Mouse (Mus musculus) hindbrain, postnatal 0 days (tissue): ENCODE data around the gene Hoxc8. TPM values are rescaled to one million over a fixed set of nuclear protein-coding genes. Genes with fewer than 3 reads are reported as not detected.

Experiments
- ATAC-seq: fragments of 200-750 bp; cut with Nextera tagmentation; 2 replicates; pipeline ENCODE4 v1.8.0; 2017; ENCODE audit warnings: mild to moderate bottlenecking, moderate TSS enrichment, moderate library complexity
- DNase-seq: peaks from one replicate; pipeline ENCODE4 v3.0.0-alpha.2; 2015; ENCODE audit warnings: low spot score
- H3K27ac ChIP-seq: fragments of 300-500 bp; sonication (generic); 2 replicates; pipeline ENCODE4 v1.5.1; 2014; ENCODE audit warnings: mild to moderate bottlenecking
- H3K27me3 ChIP-seq: fragments of 300-500 bp; sonication (generic); 2 replicates; pipeline ENCODE4 v1.6.1; 2014; ENCODE audit warnings: low read length, mixed read lengths; ENCODE audit not compliant: insufficient read depth
- H3K36me3 ChIP-seq: fragments of 300-500 bp; sonication (generic); 2 replicates; pipeline ENCODE4 v1.6.1; 2014; ENCODE audit warnings: low read length, mixed read lengths; ENCODE audit not compliant: insufficient read depth
- H3K4me1 ChIP-seq: fragments of 300-500 bp; sonication (generic); 2 replicates; pipeline ENCODE4 v1.6.1; 2014; ENCODE audit warnings: antibody characterized with exemption, low read length, mixed read lengths; ENCODE audit not compliant: insufficient read depth
- H3K4me2 ChIP-seq: fragments of 300-500 bp; sonication (generic); 2 replicates; pipeline ENCODE4 v1.6.1; 2014; ENCODE audit warnings: low read depth, mild to moderate bottlenecking, low read length, moderate library complexity, mixed read lengths
- H3K4me3 ChIP-seq: fragments of 300-500 bp; sonication (generic); 2 replicates; pipeline ENCODE4 v1.5.1; 2014; ENCODE audit warnings: low read length
- H3K9ac ChIP-seq: fragments of 300-500 bp; sonication (generic); replicated peaks from 2 replicates; pipeline ENCODE4 v1.6.1; 2014; ENCODE audit warnings: mild to moderate bottlenecking, low read length, moderate library complexity, mixed read lengths
- H3K9me3 ChIP-seq: fragments of 300-500 bp; sonication (generic); 2 replicates; pipeline ENCODE4 v1.6.1; 2016; ENCODE audit warnings: low read length, mixed read lengths
- CTCF ChIP-seq: IDR thresholded peaks from 2 replicates; pipeline ENCODE4 v1.5.1; 2016; ENCODE audit warnings: antibody characterized with exemption, control low read depth, low read depth
- WGBS: fragments of 180-500 bp; shearing (Covaris S2); extraction: QIAGEN DNeasy Blood & Tissue Kit; methylation state at CpG from one replicate; pipeline ENCODE4 v1.1.7; 2014; 5-methylcytosine and 5-hydroxymethylcytosine counted together
- polyA plus RNA-seq: library from polyadenylated mRNA; unstranded; fragments of >200 nt; fragmentation: Nextera tagmentation; extraction: Ambion mirVana; gene quantifications from 2 replicates; pipeline ENCODE4 v1.2.1, GENCODE M21; 2015
- total RNA-seq: library from RNA; depleted of rRNA; stranded (reverse); fragments of >200 nt; gene quantifications from 2 replicates; pipeline ENCODE4 v1.2.3, GENCODE M21; 2014; rRNA removed

The Hoxc8 gene
- 0.26 TPM in 1 of 2 replicates, not detected in the other for total RNA-seq
- polyA plus RNA-seq, result not detected in 2 replicates

- Histone ChIP-seq H3K27ac (no peak within 1 kb of the TSS), H3K36me3 (no peaks in the 10 kb centered on the region), H3K4me2 (no peak within 1 kb of the TSS), H3K4me1 (no peaks in the 10 kb centered on the region), H3K27me3 (peaks cover 94% of the 10 kb centered on the region), H3K4me3 (peak within 1 kb of the TSS; percentile 15), H3K9ac (no peak within 1 kb of the TSS), H3K9me3 (no peaks in the 10 kb centered on the region)
- no peak for ATAC-seq
- WGBS, result under 1% methylated on average over 66 of the region's 69 CpGs
- no peak for TF ChIP-seq CTCF
- peak; percentile 28 for DNase-seq
These were observed at the start of gene Hoxc8 for GRCm38 (mm10) chr15:102990461-102991397. Gene Hoxc8 (plus strand): TSS chr15:102990607.

DNA sequence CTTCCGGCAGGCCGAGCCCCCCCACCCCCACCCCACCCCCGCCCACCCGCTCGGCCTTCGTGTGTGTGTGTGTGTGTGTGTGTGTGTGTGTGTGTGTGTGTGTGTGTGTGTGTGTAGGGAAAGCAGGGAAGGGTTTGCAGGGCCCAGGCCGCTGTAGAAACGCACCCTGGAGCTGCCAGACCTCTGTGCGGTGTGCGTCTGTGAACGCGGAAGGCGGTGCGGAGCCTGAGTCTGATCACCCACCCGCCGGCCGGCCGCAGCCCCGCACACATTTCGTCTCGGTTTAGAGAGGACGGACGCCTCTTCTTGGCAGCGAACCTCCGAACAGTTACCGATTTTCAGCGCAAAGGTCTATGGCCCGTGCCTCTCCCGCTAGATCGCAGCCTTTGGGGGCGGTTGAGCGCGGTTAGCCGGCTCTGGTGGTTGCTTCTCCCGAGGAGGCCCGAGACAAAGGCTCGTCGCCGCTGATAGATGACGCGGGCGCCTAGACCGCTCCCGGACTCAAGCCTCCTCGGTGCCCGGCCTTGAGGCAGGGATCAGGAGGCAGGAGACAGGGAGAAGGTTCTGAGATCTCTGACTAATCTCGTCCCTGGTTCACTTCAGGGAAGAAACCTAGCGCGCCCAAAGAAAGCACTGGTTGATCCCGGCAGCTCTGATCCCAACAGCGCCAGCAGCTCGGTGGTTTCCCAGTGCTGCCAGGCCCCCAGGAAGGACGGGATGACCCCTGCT lies 47.5 kb upstream of the Hoxc8 start:
- Histone ChIP-seq H3K4me1 (no peaks in the 10 kb centered on the region), H3K27ac (no peak overlapping the region), H3K4me2 (peak overlapping the region; percentile 16; the same call in 1 of the 2 replicates), H3K36me3 (no peaks in the 10 kb centered on the region), H3K4me3 (no peak overlapping the region), H3K27me3 (peaks cover 94% of the 10 kb centered on the region), H3K9me3 (no peaks in the 10 kb centered on the region), H3K9ac (no peak overlapping the region)
- WGBS, result under 1% methylated on average over 48 of the region's 53 CpGs
- ATAC-seq (no peak), DNase-seq (no peak)
- TF ChIP-seq CTCF, result no peak

DNA sequence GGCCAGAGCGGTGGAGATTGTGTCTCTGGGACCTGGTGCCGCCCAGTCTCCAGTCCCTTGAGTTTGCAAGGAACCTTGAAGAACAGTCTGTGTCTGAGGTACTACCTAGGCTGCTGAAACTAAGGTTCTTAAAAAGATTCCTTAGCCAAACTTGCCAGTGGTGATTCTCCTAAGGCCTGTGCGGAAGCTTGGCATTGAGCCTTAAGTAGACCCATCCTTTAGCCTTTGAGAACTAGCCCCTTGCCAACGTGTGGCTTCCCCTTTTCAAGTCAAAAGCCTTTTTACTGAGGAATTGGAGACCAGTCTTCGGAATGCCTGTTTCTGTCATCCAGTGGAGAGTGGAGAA lies 47.0 kb upstream of the Hoxc8 start:
- Histone ChIP-seq H3K9me3 (no peaks in the 10 kb centered on the region), H3K27ac (no peak overlapping the region), H3K9ac (no peak overlapping the region), H3K4me3 (no peak overlapping the region), H3K4me2 (no peak overlapping the region), H3K4me1 (no peaks in the 10 kb centered on the region), H3K27me3 (peaks cover 95% of the 10 kb centered on the region), H3K36me3 (no peaks in the 10 kb centered on the region)
- no peak for TF ChIP-seq CTCF
- ATAC-seq (no peak), DNase-seq (no peak)
- 6% methylated on average over 5 of the region's 5 CpGs for WGBS

GRCm38 (mm10) chr15:102945185-102946077 lies 45.0 kb upstream of the Hoxc8 start:
- Histone ChIP-seq H3K9ac (no peak overlapping the region), H3K4me3 (no peak overlapping the region), H3K9me3 (no peaks in the 10 kb centered on the region), H3K4me1 (no peaks in the 10 kb centered on the region), H3K4me2 (no peak overlapping the region), H3K27ac (no peak overlapping the region), H3K36me3 (no peaks in the 10 kb centered on the region), H3K27me3 (peaks cover 94% of the 10 kb centered on the region)
- no peak for TF ChIP-seq CTCF
- ATAC-seq (no peak), DNase-seq (no peak)
- 8% methylated on average over 22 of the region's 22 CpGs for WGBS

DNA sequence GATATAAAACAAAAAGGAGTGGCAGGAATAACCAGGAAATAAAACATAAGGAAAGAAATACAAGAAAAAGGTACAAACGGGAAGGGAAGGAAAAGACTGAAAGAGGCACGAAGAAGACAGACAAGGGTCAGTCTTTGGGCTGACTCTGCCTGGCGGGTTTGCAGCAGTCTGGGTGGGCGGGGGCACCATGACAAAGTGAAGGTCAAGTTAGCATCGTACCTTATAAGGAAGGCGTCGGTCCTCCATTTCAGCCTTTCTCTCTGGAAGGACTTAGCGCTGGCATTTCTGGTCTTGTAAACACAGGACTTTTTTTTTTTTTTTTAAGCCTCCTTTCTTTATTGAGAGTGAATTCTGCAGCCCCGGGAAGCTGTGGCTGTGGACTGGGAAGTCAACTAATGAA lies 43.1 kb upstream of the Hoxc8 start:
- H3K27ac ChIP-seq, result no peak overlapping the region
- no peak overlapping the region for H3K4me3 ChIP-seq

GRCm38 (mm10) chr15:102948842-102949241 lies 41.6 kb upstream of the Hoxc8 start:
- no peak overlapping the region for H3K4me2 ChIP-seq
- no peaks in the 10 kb centered on the region for H3K9me3 ChIP-seq
- DNase-seq (no peak), ATAC-seq (no peak)
- 5% methylated on average over 2 of the region's 2 CpGs for WGBS
- H3K27ac ChIP-seq, result no peak overlapping the region
- H3K4me3 ChIP-seq, result no peak overlapping the region
- H3K27me3 ChIP-seq, result peaks cover 95% of the 10 kb centered on the region
- no peaks in the 10 kb centered on the region for H3K36me3 ChIP-seq
- no peaks in the 10 kb centered on the region for H3K4me1 ChIP-seq
- no peak overlapping the region for H3K9ac ChIP-seq
- no peak for TF ChIP-seq CTCF

More for the DNA sequence above, 43.1 kb upstream of the Hoxc8 start:
- ATAC-seq (no peak), DNase-seq (no peak)
- no peaks in the 10 kb centered on the region for H3K9me3 ChIP-seq
- no peak overlapping the region for H3K4me2 ChIP-seq
- H3K27me3 ChIP-seq, result peaks cover 92% of the 10 kb centered on the region
- H3K9ac ChIP-seq, result no peak overlapping the region
- no peaks in the 10 kb centered on the region for H3K4me1 ChIP-seq
- WGBS, result 2% methylated on average over 9 of the region's 9 CpGs
- H3K36me3 ChIP-seq, result no peaks in the 10 kb centered on the region
- TF ChIP-seq CTCF, result no peak
